Mouse (Mus musculus): ENCODE measurements around the gene Gabpb2.

- no peak for TF ChIP-seq CTCF (IDR thresholded peaks at IDR 0.05; ENCODE audit: low read depth)
- no peak for TF ChIP-seq EP300 (IDR thresholded peaks at IDR 0.05; ENCODE audit: low read depth)
These were observed 40.1 kb downstream of the Gabpb2 start for GRCm38 (mm10) chr3:95177583-95177982.
